Mouse (Mus musculus) MEL-GATA-1-ER (cell line): ENCODE measurements at regions not wholly inside any gene's neighbourhood (a gene's known extent, or its start where the extent isn't known, plus 50 kb on each side); places are given as distances from the start of the nearest gene placed in this dataset.

Experiments
- DNase-seq: peaks from one replicate; pipeline ENCODE4 v3.0.0-alpha.2; 2012; ENCODE audit warnings: low read depth; ENCODE audit errors: extremely low read depth

GRCm38 (mm10) chr14:101269048-101269789 is 69.1 kb upstream of the Prr30 start:
- no peak for DNase-seq

- DNase-seq: no peak
Measured at GRCm38 (mm10) chr14:101267536-101267935, 67.4 kb upstream of the Prr30 start.
